Mouse (Mus musculus) forebrain, postnatal 0 days (tissue): Measurements from ENCODE around the gene Cdc20b. TPM values are rescaled to one million over a fixed set of nuclear protein-coding genes. Genes with fewer than 3 reads are reported as not detected.
A peak's percentile ranks its signal among the peaks of the same experiment; 100 is the strongest.

Source experiments
- ATAC-seq: fragments of 200-750 bp; cut with Nextera tagmentation; 2 replicates; pipeline ENCODE4 v1.8.0; 2017; ENCODE audit warnings: mild to moderate bottlenecking, moderate library complexity
- DNase-seq: peaks from one replicate; pipeline ENCODE4 v3.0.0-alpha.2; 2015
- H3K27ac ChIP-seq: fragments of 300-500 bp; sonication (generic); 2 replicates; pipeline ENCODE4 v1.5.1; 2014; ENCODE audit warnings: low read depth, mild to moderate bottlenecking, antibody characterized with exemption, low read length, moderate library complexity, mixed read lengths
- H3K27me3 ChIP-seq: fragments of 300-500 bp; sonication (generic); 2 replicates; pipeline ENCODE4 v1.6.1; 2014; ENCODE audit warnings: mild to moderate bottlenecking, low read length, mixed read lengths; ENCODE audit not compliant: insufficient read depth
- H3K36me3 ChIP-seq: fragments of 300-500 bp; sonication (generic); 2 replicates; pipeline ENCODE4 v1.6.1; 2014; ENCODE audit warnings: mild to moderate bottlenecking, moderate library complexity; ENCODE audit not compliant: insufficient read depth
- H3K4me1 ChIP-seq: fragments of 300-500 bp; sonication (generic); 2 replicates; pipeline ENCODE4 v1.6.1; 2014; ENCODE audit warnings: antibody characterized with exemption; ENCODE audit not compliant: insufficient read depth
- H3K4me2 ChIP-seq: fragments of 300-500 bp; sonication (generic); 2 replicates; pipeline ENCODE4 v1.6.1; 2014; ENCODE audit warnings: low read depth, mild to moderate bottlenecking, moderate library complexity
- H3K4me3 ChIP-seq: fragments of 300-500 bp; sonication (generic); 2 replicates; pipeline ENCODE4 v1.5.1; 2014; ENCODE audit warnings: low read depth, low read length, mixed read lengths
- H3K9ac ChIP-seq: fragments of 300-500 bp; sonication (generic); 2 replicates; pipeline ENCODE4 v1.6.1; 2014; ENCODE audit warnings: mild to moderate bottlenecking
- H3K9me3 ChIP-seq: fragments of 300-500 bp; sonication (generic); 2 replicates; pipeline ENCODE4 v1.6.1; 2016; ENCODE audit warnings: low read length
- CTCF ChIP-seq: sonication (generic); IDR thresholded peaks from 2 replicates; pipeline ENCODE4 v1.5.1; 2016; ENCODE audit warnings: antibody characterized with exemption, control low read depth, low read depth
- whole genome bisulfite sequencing: fragments of 180-500 bp; shearing (Covaris S2); extraction: QIAGEN DNeasy Blood & Tissue Kit; methylation state at CpG from one replicate; pipeline ENCODE4 v1.1.7; 2014; 5-methylcytosine and 5-hydroxymethylcytosine counted together
- polyA plus RNA-seq: library from polyadenylated mRNA; unstranded; fragments of >200 nt; fragmentation: Nextera tagmentation; extraction: Ambion mirVana; gene quantifications from 2 replicates; pipeline ENCODE4 v1.2.1, GENCODE M21; 2015
- total RNA-seq: library from RNA; depleted of rRNA; stranded (reverse); fragments of >200 nt; gene quantifications from 2 replicates; pipeline ENCODE4 v1.2.3, GENCODE M21; 2014

Cdc20b gene
- total and polyA plus RNA-seq, 2 experiments from 2014 or later: 0.97 to 1.0 TPM

DNA sequence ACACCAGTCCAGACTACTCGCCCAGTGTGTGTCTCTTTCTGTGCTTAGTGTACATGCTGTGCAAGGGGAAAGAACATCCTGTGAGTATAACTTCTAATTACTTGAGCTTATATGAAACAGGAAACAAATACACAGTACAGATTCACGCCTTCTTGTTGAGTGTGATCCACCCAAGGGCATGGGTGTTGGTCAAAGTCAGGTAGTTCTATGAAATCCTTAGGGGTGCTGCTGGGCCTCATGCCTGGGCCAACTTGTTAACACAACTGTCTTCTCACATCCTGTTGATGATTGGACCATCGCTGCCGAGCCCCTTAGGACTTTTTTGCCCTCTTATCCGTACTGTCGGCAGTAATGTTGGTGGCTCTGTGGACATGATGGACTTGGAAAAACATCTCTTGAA, 26.8 kb downstream of the Cdc20b start:
- H3K9me3 ChIP-seq: no peaks in the 10 kb centered on the region
- no peak for DNase-seq
- no peak overlapping the region for H3K4me3 ChIP-seq
- no peaks in the 10 kb centered on the region for H3K27me3 ChIP-seq
- H3K36me3 ChIP-seq: no peaks in the 10 kb centered on the region
- WGBS: 94% methylated on average over 6 of the region's 6 CpGs
- ATAC-seq: no peak
- no peaks in the 10 kb centered on the region for H3K4me1 ChIP-seq
- no peak for TF ChIP-seq CTCF
- H3K27ac ChIP-seq: no peak overlapping the region
- H3K9ac ChIP-seq: no peak overlapping the region
- no peak overlapping the region for H3K4me2 ChIP-seq

DNA sequence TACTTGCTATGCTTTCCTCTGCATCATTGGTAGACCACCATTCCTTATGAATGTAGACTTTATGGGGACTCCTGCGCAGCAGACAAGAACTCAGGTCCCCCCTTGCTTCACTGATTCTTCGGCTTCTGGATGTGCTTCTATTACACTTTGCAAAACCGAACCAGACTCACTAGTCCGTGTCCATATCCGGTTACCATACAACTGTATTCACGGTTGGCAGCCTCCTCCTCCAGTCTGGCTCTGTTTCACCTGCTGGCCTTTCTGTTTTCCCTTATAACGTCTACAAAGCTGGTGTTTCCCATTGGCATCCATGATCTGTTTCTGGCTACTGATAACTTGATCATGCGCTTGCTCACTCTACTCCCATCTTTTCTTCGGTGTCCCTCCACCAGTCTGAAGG, 29.6 kb downstream of the Cdc20b start:
- Histone ChIP-seq H3K9ac (no peak overlapping the region), H3K9me3 (no peaks in the 10 kb centered on the region), H3K27me3 (no peaks in the 10 kb centered on the region), H3K27ac (no peak overlapping the region), H3K4me3 (no peak overlapping the region), H3K4me1 (no peaks in the 10 kb centered on the region), H3K4me2 (no peak overlapping the region), H3K36me3 (no peaks in the 10 kb centered on the region)
- TF ChIP-seq CTCF: no peak
- ATAC-seq (no peak), DNase-seq (no peak)
- WGBS: 86% methylated on average over 9 of the region's 9 CpGs

DNA sequence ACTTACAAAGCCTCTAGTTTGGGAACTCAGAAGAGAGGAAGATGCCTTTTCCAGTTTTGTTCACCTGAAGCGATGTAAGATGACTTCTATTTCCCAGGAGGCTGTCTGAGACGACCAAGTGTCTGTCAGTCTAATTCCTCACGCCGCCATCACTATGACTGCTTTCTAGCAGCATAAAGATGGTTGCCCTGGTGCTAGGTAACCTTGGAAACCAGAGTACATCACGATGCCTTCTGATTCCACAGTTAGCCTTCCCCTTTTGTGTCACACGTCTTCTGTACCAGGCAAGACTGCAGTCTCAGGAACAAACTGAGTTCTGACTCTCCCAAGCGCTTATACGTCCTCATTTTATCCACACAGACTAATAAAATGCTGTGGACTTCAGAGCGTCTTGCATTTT, 44.1 kb downstream of the Cdc20b start:
- no peak for TF ChIP-seq CTCF
- H3K36me3 ChIP-seq: no peaks in the 10 kb centered on the region
- no peak overlapping the region for H3K4me2 ChIP-seq
- no peak overlapping the region for H3K9ac ChIP-seq
- no peaks in the 10 kb centered on the region for H3K27me3 ChIP-seq
- ATAC-seq: 0 out of 2 replicates have a peak, but pooled peaks have one; percentile 50
- peak; percentile 14 for DNase-seq
- no peaks in the 10 kb centered on the region for H3K9me3 ChIP-seq
- no peak overlapping the region for H3K4me3 ChIP-seq
- no peak overlapping the region for H3K27ac ChIP-seq
- WGBS: 72% methylated on average over 9 of the region's 9 CpGs
- H3K4me1 ChIP-seq: no peaks in the 10 kb centered on the region

DNA sequence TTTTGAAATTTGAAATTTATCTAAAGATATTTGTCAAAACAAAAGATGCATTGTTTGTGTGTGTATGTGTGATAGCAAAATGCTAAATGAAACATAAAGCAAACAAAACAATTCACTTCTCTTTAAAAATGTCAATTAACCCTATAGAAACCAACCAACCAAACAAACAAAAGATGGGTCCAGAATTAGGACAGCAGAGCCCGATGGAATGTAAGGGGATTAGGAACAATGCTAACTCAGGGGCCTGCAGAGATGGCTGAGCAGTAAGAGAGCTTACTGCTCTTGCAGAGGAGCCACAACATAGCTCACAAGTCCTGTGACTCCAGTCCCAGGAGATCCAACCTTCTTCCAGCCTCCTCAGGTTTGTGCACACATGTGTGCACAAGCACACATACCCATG, 47.2 kb downstream of the Cdc20b start:
- no peak overlapping the region for H3K27ac ChIP-seq
- no peak for TF ChIP-seq CTCF
- H3K36me3 ChIP-seq: no peaks in the 10 kb centered on the region
- no peak overlapping the region for H3K4me2 ChIP-seq
- H3K9me3 ChIP-seq: no peaks in the 10 kb centered on the region
- no peaks in the 10 kb centered on the region for H3K27me3 ChIP-seq
- 13% methylated on average over 1 of the region's 1 CpGs for WGBS
- DNase-seq (no peak), ATAC-seq (no peak)
- H3K9ac ChIP-seq: no peak overlapping the region
- H3K4me3 ChIP-seq: no peak overlapping the region
- no peaks in the 10 kb centered on the region for H3K4me1 ChIP-seq

DNA sequence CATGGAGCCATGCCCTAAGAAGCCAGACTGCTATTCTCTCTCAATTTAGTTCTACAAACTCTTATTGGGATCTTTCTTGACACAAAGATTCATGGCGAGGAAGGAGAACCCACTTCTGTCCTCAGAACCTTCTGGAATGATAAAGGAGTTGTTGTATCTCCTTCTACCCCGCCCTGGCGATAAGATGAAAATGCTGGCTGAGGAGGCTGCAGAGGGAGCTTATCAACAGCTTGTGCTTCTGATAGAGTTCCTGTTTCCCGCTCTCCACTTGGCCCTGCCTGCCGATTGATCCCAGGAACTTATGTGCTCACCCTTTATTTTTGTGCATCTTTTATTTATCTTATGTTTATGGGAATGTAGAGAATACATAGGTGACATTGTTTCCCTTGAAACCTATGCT, 49.8 kb downstream of the Cdc20b start:
- Histone ChIP-seq H3K4me1 (no peaks in the 10 kb centered on the region), H3K9me3 (no peaks in the 10 kb centered on the region), H3K36me3 (no peaks in the 10 kb centered on the region), H3K4me3 (no peak overlapping the region), H3K27ac (no peak overlapping the region), H3K9ac (no peak overlapping the region), H3K27me3 (no peaks in the 10 kb centered on the region), H3K4me2 (no peak overlapping the region)
- no peak for TF ChIP-seq CTCF
- DNase-seq (no peak), ATAC-seq (no peak)
- 88% methylated on average over 5 of the region's 5 CpGs for WGBS

DNA sequence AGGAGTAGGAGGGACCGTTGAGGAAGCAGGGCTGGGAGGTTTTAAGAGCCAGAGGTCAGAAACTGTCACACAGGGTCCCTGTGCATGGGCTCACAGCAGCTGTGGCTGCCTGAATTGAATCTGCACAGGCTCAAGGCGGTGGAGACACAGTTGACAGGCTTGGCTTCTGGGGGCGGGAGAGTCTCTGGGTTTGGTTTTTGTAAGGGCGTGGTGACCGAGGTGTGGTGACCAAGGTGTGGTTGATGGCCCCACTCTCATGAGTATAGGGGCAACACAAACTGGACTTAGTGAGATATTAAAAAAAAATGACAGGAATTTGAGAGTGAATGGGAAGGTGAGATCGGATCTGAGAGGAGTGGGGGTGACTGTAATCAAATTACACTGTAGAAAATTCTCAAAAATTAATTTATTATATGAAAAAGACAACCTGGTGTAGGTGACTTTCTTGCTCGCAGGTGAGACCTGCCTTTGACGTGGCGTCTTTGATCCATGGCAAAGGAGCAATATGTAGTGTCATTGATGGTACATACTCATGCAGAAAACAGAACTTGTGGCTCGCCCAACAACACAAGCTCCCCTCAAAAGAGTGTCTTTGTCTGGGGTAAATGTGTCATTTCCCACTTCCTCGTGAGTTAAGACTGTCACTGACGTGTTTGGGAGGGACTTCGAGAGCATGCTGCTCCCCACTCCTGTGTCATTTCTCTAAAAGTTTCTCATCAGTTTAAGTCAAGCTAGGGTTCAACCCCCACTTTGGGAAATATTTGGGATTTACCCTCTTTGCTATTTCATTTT, 52.5 kb downstream of the Cdc20b start:
- Histone ChIP-seq H3K36me3 (no peaks in the 10 kb centered on the region), H3K4me1 (no peaks in the 10 kb centered on the region), H3K4me2 (no peak overlapping the region), H3K4me3 (no peak overlapping the region), H3K9ac (no peak overlapping the region), H3K9me3 (no peaks in the 10 kb centered on the region), H3K27ac (no peak overlapping the region), H3K27me3 (no peaks in the 10 kb centered on the region)
- 87% methylated on average over 13 of the region's 13 CpGs for WGBS
- ATAC-seq (no peak), DNase-seq (no peak)
- no peak for TF ChIP-seq CTCF

DNA sequence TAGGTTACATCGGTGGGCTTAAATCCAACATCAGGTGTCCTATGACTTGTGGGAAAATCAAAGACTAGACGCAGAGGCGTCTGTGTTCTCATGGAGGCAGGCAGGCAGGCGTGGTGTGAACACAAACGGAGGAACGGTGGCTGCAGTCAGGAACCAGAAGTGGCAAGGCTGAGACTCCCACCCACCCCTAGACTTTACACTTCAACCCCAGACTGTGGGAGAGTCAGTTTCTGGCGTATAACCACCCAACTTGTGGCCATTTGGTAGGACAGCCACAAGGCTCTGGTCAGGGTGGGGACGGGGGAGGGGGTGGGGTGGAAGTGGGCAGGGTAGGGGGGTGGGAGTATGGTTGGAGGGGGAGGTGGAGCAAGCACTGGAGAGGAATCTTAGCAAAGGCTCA, 55.6 kb downstream of the Cdc20b start:
- 89% methylated on average over 8 of the region's 8 CpGs for WGBS
- no peak for ATAC-seq

More for the DNA sequence above, 55.6 kb downstream of the Cdc20b start:
- H3K9me3 ChIP-seq: no peaks in the 10 kb centered on the region
- no peaks in the 10 kb centered on the region for H3K36me3 ChIP-seq
- no peak overlapping the region for H3K9ac ChIP-seq
- DNase-seq: no peak
- no peak overlapping the region for H3K4me3 ChIP-seq
- no peak for TF ChIP-seq CTCF
- no peak overlapping the region for H3K4me2 ChIP-seq
- H3K27ac ChIP-seq: no peak overlapping the region
- no peaks in the 10 kb centered on the region for H3K4me1 ChIP-seq
- H3K27me3 ChIP-seq: no peaks in the 10 kb centered on the region
